Mouse (Mus musculus): ENCODE results near the gene Slc43a2.

Slc43a2 gene

DNA sequence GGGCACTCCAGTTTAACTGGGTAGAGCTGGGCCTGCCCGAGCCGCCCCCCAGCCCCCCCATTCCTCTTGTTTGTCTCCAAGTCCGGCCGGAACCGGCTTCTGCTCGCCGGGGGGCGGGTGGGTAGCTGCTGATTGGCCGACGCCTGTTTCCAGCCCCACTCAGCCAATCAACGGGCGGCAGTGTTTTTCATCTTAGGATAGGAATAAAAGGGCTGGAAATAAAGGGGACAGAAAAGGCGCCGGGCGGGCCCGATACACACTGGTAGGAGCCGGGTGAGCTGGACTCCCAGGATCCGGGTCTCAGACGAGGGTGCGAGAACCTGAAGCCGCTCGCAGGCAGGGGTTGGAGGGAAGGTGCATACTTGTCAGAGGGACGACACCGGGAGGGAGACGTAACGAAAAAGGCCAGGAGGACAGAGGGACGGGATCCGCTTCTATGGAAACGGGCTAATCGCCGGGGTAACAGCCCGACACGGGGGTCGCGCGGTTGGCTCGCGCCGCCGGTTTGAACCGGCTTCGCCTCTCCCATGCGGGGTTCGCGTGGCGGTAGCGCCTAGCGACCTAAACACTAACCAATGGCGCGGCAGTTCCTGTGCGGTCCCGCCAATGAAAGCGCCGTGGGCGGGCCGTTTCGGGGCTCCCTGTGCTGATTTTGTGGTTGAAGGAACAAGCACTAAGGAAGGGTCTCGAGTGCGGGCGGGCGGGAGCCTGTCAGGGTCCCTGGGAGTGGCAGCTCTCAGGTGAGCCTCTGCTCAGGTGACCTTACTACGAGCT, at the start of gene Slc43a2:
TSS of gene Slc43a2 (plus strand) at position 226 of the 774 bp plus-strand sequence.
- in situ Hi-C loops (cut with MboI): loop anchor here (5.0 kb wide), 1 partner anchor 36 kb away; no protein-coding TSS in a partner anchor

DNA sequence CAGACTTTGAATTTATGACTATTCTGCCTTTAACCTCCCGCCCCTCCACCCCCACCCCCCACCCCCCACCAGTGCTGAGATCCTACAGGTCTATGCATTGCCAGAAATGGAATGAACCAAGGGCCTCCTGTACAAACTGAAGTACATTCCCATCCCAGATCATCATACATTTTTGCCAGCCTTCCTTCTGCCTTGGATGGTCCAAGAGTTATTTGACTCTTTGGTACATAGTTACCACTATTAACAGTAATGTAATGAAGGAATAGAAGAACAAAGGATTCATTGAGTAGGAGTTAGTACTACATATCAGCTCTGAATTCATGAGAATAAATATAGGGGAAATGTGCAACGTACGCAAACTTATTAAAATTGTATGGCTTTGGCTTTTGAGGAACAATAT, 45.3 kb upstream of the Slc43a2 start:
- in situ Hi-C loops (cut with MboI): no loop called here

GRCm38 (mm10) chr11:75486601-75487285, 44.8 kb upstream of the Slc43a2 start, which contains the start of gene Prpf8:
TSS of gene Prpf8 (plus strand) at chr11:75486816.
- in situ Hi-C loops (cut with MboI): no loop called here

- in situ Hi-C loops (cut with MboI): no loop called here
Measured at GRCm38 (mm10) chr11:75487496-75487895, 44.0 kb upstream of the Slc43a2 start.

DNA sequence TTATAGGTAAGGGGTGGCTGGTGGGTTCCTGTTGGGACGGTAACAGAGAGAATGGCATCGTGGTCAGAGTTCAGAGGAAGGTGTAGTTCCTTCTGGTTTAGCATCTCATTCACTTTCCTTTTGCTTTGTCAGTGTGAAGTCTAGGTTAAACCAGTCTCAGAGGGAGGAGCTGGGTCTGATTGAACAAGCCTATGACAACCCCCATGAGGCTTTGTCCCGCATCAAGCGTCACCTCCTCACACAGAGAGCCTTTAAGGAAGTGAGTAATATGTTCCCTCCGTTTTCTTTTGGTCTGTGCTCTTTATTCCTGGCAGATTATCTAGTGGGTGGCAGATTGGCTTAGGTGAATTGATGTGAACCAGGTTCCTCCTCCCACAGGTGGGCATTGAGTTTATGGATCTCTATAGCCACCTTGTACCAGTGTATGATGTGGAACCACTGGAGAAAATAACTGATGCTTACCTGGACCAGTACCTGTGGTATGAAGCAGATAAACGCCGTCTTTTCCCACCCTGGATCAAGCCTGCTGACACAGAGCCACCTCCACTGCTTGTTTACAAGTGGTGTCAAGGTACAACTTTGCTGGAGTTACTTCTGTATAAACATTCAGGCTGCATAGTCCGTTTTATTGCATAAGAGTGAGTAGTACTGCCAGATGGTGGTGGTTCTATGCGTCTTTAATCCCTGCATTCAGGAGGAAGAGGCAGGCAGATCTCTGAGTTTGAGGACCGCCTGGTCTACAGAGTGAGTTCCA, 37.0 kb upstream of the Slc43a2 start:
- in situ Hi-C loops (cut with MboI): no loop called here

DNA sequence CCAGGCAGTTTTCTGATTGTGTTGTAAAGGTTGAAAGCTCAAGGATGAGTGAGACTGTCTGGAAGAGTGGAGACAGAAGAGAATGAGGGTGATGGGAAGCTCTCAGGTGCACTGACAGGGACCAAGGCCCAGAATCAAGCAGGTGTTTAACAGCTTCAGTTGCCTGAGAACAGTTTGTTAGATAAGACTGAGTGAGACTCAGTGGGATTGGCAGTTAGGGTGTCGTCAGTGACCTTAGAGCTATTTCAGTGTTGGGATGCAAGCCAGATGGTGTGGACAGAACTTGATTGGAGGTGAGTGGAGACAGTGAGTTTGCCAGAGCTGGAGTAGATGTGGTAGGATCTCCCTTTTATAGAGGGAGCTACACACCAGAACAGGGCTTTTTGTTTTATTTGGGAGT, 33.4 kb upstream of the Slc43a2 start:
- in situ Hi-C loops (cut with MboI): no loop called here

GRCm38 (mm10) chr11:75508162-75508561, 23.3 kb upstream of the Slc43a2 start:
- in situ Hi-C loops (cut with MboI): no loop called here

GRCm38 (mm10) chr11:75508904-75509303, 22.6 kb upstream of the Slc43a2 start:
- in situ Hi-C loops (cut with MboI): no loop called here

DNA sequence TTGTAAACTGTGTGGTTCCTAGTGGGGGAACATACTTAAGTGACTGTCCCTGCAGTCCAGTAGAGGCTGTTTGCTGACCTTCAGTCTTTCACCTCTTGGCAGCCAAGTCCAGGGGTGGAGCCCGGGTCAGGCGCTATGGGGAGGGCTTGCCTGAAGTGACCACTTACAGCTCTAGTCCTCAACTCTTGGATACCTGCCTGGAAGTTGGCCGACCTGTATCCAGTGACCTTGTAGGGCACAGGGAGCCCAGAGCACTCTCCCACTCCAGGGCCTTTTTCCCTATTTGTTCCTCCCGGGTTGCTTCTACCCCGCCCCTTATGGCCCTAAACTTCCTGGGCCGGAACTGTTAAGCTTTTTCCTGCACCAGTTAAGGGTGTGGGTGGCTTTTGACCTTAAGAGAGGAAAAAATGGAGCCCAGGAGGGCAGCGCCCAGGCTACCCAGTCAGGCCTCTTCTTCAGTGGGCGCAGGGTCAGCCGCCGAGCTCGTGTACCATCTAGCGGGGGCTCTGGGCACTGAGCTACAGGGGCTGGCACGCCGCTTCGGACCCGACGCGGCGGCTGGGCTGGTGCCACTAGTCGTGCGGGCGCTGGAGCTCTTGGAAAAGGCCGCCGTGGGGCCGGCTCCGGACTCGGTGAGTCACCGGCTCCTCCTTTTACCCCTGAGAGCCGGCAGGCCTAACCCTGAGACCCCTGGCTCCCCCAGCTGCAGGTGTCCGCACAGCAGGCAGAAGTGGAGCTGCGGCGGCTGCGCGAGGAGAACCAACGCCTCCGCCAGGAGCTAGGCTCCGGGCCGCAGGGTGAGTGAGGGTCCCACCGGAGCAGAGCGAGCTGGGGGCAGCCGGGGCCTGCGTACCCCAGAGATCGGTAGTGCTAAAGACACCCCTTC, 21.5 kb upstream of the Slc43a2 start, which contains the start of gene Rilp:
TSS of gene Rilp (plus strand) at position 354 of the 886 bp plus-strand sequence.
- in situ Hi-C loops (cut with MboI): no loop called here

DNA sequence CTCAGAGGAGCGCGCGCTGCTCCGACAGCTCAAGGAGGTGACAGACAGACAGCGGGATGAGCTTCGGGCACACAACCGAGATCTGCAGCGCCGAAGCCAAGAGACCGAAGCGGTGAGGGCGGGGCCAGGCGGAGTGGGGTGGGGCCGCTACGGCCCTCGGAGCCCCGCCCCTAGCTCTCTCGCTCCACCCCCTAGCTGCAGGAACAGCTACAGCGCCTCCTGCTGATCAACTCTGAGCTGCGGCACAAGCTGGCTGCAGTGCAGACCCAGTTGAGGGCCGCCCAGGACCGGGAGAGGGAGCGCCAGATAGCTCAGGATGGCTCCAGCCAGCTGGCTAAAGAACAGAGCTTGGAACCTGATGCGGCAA, 20.9 kb upstream of the Slc43a2 start:
- in situ Hi-C loops (cut with MboI): no loop called here

DNA sequence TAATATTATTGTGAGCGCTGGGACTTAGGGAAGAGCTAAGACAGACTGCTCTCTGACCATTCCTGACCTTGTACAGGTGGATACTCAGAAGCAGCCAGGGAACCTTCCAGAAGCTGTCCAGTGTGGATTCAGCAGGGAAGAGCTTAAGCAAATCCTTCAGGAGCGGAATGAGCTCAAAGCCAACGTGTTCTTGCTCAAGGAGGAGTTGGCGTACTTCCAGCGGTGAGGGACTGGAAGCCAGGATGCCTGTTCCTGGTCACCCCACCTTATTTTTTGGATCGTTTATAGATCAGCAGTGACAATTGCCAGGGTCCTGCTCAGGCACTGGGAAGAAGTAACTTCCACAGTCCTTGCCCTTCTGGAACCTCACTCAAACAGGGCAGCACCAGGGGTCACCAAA, 20.3 kb upstream of the Slc43a2 start:
- in situ Hi-C loops (cut with MboI): no loop called here

GRCm38 (mm10) chr11:75512301-75513018, 19.0 kb upstream of the Slc43a2 start:
- in situ Hi-C loops (cut with MboI): no loop called here

DNA sequence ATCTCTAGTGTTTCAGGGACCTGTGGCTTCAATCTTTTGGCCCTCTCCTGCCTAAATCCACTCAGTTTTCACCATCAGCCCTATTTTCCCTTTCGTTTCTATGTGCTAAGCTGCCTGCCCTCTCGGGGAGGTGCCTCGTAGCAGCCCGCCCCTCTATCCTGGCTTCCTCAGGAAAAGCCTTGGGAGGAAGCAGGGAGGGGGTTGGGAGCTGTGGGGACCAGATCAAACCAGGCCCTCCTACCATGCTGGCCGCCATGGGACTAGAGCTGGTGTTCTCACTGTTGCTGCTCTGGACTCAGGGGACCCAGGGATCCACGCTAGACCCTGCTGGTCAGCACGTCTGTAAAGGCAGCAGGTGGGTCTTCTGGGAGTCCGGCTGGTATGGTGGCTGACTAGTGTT, 18.2 kb upstream of the Slc43a2 start, which contains the start of gene Scarf1:
TSS of gene Scarf1 (plus strand) at position 205 of the 400 bp plus-strand sequence.
- in situ Hi-C loops (cut with MboI): no loop called here

DNA sequence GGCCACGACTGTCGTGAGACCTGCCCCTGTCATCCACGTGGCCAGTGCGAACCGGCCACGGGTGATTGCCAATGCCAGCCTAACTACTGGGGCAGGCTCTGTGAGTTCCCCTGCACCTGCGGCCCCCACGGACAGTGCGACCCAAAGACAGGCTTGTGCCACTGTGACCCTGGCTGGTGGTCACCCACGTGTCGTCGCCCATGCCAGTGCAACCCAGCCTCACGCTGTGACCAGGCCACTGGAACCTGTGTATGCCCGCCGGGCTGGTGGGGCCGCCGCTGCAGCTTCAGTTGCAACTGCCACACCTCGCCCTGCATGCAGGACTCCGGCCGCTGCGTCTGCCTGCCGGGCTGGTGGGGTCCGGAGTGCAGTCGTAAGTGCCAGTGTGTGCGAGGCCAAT, 16.3 kb upstream of the Slc43a2 start:
- in situ Hi-C loops (cut with MboI): no loop called here

- in situ Hi-C loops (cut with MboI): no loop called here
Measured at GRCm38 (mm10) chr11:75519834-75520633, 11.5 kb upstream of the Slc43a2 start.

DNA sequence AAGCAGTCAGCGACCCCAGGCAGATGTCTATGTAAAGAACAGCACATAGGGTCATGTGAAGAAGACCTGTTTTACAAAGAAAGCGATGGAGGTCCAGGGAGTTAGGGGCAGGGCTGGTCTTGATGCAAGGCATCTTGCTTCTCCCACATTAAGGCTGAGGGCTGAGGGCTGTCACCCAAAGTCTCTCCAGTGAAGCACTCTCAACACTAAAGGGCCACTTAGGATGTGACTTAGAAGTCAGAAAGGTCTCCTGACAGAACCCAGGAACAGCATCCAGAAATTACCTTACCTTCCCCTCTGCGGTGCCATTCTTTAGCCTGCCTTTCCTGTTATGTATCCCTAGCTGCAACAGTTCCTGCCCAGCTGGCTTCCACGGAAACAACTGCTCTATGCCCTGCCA, 9.9 kb upstream of the Slc43a2 start:
- in situ Hi-C loops (cut with MboI): no loop called here

DNA sequence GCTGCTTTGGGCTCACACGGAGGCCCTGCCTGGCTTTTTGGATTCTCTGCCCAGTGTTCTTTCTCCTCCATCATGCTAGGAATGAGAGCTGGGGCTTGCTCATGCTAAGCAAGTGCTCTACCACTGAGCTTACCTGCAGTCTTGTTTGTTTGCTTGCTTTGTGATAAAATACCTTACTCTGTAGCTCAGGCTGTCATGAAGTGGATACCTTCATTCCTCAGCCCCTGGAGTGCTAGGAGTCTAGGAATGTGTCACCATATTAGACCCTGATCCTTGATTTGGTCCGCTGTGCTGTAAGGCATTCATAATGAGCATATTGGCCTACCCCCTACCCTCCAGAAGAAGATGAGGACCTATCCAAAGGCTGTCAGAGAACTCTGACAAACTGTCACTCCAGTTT, 8.7 kb upstream of the Slc43a2 start:
- in situ Hi-C loops (cut with MboI): no loop called here

DNA sequence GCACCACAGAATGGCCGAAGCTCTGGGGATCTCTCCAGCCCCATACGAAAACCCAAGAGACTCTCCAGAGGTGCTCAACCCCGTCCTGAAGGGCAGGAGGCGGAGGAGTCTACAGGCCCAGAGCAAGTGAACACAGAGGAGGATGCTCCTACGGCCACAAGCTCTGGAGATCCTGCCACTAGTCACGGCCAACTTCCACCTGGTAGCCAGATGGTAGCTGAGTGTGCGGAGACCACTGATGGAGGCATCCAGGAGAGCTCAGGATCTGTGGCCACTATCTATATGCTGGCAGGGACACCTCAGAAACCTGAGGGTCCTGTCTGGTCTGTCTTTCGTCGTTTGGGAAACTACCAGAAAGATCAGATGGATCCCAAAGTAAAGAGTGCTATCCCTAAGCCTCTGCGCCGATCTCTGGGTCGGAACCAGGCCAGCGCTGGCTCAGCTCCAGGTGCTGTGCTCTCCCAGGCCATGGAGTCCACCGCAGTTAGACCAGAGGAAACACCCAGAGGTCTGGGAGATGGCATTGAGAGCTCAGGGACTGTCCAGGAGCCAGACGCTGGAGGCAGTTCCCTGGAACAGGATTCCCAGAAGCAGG, 5.9 kb upstream of the Slc43a2 start:
- in situ Hi-C loops (cut with MboI): no loop called here

GRCm38 (mm10) chr11:75526943-75527342, 4.6 kb upstream of the Slc43a2 start:
- in situ Hi-C loops (cut with MboI): no loop called here

Measured in mature B cell (primary cell).